In the genomic region with DNA sequence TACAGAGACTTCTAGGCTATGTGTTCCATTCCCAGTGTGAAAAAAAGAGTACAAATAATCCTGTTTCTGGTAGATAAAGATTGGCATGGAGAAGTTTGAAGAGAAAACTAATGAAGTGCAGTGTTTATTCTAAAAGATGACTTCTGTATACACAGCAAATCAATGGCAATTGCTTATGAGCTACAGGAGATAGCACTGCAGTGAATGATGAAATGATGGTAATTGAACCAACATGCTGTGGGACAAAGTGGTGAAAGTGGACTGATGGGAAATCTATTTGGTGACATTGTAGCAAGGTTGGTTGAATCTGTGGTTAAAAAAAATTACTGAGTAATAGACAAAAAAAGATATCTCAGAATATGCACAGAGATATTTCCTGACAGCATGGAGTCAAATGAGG, we compare ENCODE assay signal across 16 mouse cellular contexts.
"Had no signal": no experiment of that assay in that cellular context is flagged by ENCODE, and none has a peak within 500 bp of the region (broad histone marks: within the 10 kb centered on the region; RNA-seq: fewer than 3 reads in every experiment).

No protein-coding gene starts in this region.

- H3K4me2 ChIP-seq: neural tube, embryonic 13.5 days; neural tube, embryonic 15.5 days; stomach, embryonic 15.5 days had no signal

- H3K4me1 ChIP-seq: neural tube, embryonic 13.5 days; neural tube, embryonic 15.5 days; stomach, embryonic 15.5 days had no signal

- H3K4me3 ChIP-seq: neural tube, embryonic 13.5 days; neural tube, embryonic 15.5 days; stomach, embryonic 15.5 days had no signal

- H3K27me3 ChIP-seq: neural tube, embryonic 13.5 days; neural tube, embryonic 15.5 days; stomach, embryonic 15.5 days had no signal

- DNase-seq: retina, postnatal 1 day; right cerebral cortex, adult 18-20 months; right cerebral cortex, postnatal 14 days; right cerebral cortex, postnatal 25 days; right cerebral cortex, postnatal 4 days; spleen, adult 18-20 months; thymus, adult 18-20 months; thymus, adult 2 months; thymus, postnatal 14 days; thymus, postnatal 25 days; thymus, postnatal 36 days; thymus, postnatal 4 days had no signal

- H3K9ac ChIP-seq: neural tube, embryonic 13.5 days; neural tube, embryonic 15.5 days; stomach, embryonic 15.5 days had no signal

- H3K9me3 ChIP-seq: neural tube, embryonic 13.5 days; neural tube, embryonic 15.5 days; stomach, embryonic 15.5 days had no signal

- H3K36me3 ChIP-seq: neural tube, embryonic 13.5 days; neural tube, embryonic 15.5 days; stomach, embryonic 15.5 days had no signal

- H3K27ac ChIP-seq: neural tube, embryonic 13.5 days; neural tube, embryonic 15.5 days; stomach, embryonic 15.5 days; stomach, postnatal 0 days had no signal
